8 mouse cellular contexts compared by ENCODE assay signal in the genomic region with DNA sequence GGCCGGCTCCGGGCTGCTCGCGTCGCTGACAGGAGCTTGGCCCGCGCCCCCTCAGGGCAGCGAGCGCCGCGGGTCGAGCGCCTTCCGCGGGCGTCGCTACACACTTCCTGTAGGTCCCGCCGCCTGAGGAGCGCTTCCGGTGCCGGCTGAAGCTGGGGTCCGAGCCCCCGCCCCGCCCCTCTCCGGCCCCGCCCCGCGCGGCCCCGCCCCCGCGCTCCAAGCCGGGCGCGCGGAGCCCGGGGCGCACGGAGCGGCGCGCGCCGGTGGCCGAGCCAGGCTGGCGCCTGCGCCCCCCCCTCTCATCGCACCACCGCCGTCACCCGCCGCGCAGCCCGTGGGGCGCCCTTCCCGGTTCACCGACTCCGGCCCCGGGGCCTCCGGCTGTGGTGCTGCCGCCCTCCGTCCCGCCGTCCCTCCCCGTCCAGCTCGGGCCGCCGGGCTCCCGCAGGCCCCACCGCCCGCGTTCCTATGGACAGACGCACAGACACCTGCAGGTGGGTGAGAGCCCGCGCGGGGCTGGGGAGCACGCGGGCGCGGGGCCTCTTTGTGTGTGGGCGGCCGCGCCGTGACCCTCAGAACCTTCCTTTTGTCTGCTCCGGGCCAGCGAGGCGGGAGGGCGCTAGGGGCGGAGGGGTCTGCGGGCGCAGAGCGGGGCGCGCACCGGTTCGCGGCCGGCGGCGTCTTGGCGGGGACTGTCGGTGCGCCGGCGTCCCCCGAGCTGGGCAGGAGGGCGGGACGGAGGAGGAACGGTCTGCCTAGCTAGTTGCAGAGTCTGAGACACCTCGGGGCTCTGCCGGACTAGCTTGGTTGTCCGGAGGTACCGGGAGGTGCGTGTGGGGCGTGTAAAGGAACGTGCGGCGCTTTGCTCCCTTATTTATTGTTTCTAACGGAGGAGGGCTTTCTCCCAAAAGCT. TPM values are rescaled to one million over a fixed set of nuclear protein-coding genes. Genes with fewer than 3 reads are reported as not detected.
DNase-seq lines count a peak whose midpoint lies in the region; ATAC-seq and TF ChIP-seq lines count a peak whose summit lies in the region.

A gene (plus strand): TSS at position 214 of the 913 bp plus-strand sequence.

- DNase-seq in brain, adult 2 months (ENCODE audit: low read depth, low spot score), result peak; percentile 88
- peak; percentile 91 for DNase-seq in kidney, postnatal 10 days
- DNase-seq in liver, embryonic 13.5 days, result peak; percentile 76
- peak; percentile 47 to 71 for DNase-seq in natural killer cell, adult 2 months (ENCODE audit: low spot score in 2 of 2)

- H3K4me1 ChIP-seq in erythroblast, embryonic 14.5 days (ENCODE audit: control insufficient read depth), result peaks cover 47% of the 10 kb centered on the region
- H3K4me1 ChIP-seq in heart, embryonic 13.5 days, result peaks cover 31% of the 10 kb centered on the region
- peaks cover 50% of the 10 kb centered on the region for H3K4me1 ChIP-seq in liver, embryonic 13.5 days (replicated peaks)
- H3K4me1 ChIP-seq in stomach, embryonic 14.5 days (ENCODE audit: control insufficient read depth, insufficient read depth, low read length), result peaks cover 22% of the 10 kb centered on the region

- H3K27ac ChIP-seq in heart, embryonic 13.5 days (replicated peaks), result peak within 1 kb of the TSS; percentile 88
- peak within 1 kb of the TSS; percentile 80 for H3K27ac ChIP-seq in liver, embryonic 13.5 days
- peak within 1 kb of the TSS; percentile 78 for H3K27ac ChIP-seq in stomach, embryonic 14.5 days (ENCODE audit: low read length)

- peak within 1 kb of the TSS; percentile 96 for H3K9ac ChIP-seq in heart, embryonic 13.5 days
- peak within 1 kb of the TSS; percentile 92 for H3K9ac ChIP-seq in liver, embryonic 13.5 days
- peak within 1 kb of the TSS; percentile 69 for H3K9ac ChIP-seq in stomach, embryonic 14.5 days (replicated peaks; ENCODE audit: low read depth, low read length)

- peak; percentile 11 for TF ChIP-seq CTCF in C2C12 (IDR thresholded peaks at IDR 0.05; ENCODE audit: control insufficient read depth, insufficient read depth, insufficient read length)

- WGBS in heart, embryonic 13.5 days, result under 1% methylated on average over 84 of the region's 120 CpGs
- WGBS in liver, embryonic 13.5 days (ENCODE audit: insufficient replicate concordance), result 1% methylated on average over 97 of the region's 120 CpGs
- WGBS in stomach, embryonic 14.5 days, result under 1% methylated on average over 77 of the region's 120 CpGs

- H3K79me2 ChIP-seq in C2C12 (ENCODE audit: control insufficient read depth, insufficient read depth), result no peaks in the 10 kb centered on the region

- H3K4me3 ChIP-seq in C2C12 (ENCODE audit: insufficient read depth, poor library complexity, severe bottlenecking), result peak within 1 kb of the TSS; percentile 53
- H3K4me3 ChIP-seq in erythroblast, embryonic 14.5 days (replicated peaks), result peak within 1 kb of the TSS; percentile 96
- peak within 1 kb of the TSS; percentile 97 for H3K4me3 ChIP-seq in heart, embryonic 13.5 days
- peak within 1 kb of the TSS; percentile 98 for H3K4me3 ChIP-seq in liver, embryonic 13.5 days (replicated peaks)
- peak within 1 kb of the TSS; percentile 100 for H3K4me3 ChIP-seq in stomach, embryonic 14.5 days (ENCODE audit: low read depth, low read length)

- peak within 1 kb of the TSS; percentile 80 for H3K4me2 ChIP-seq in heart, embryonic 13.5 days
- H3K4me2 ChIP-seq in liver, embryonic 13.5 days, result peak within 1 kb of the TSS; percentile 92
- peak within 1 kb of the TSS; percentile 86 for H3K4me2 ChIP-seq in stomach, embryonic 14.5 days (replicated peaks; ENCODE audit: low read depth, low read length)

- H3K36me3 ChIP-seq in C2C12 (ENCODE audit: control insufficient read depth, insufficient read depth), result no peaks in the 10 kb centered on the region
- H3K36me3 ChIP-seq in erythroblast, embryonic 14.5 days (ENCODE audit: control insufficient read depth), result peaks cover 3% of the 10 kb centered on the region; the same call in 1 of the 2 replicates
- H3K36me3 ChIP-seq in heart, embryonic 13.5 days, result no peaks in the 10 kb centered on the region
- H3K36me3 ChIP-seq in liver, embryonic 13.5 days, result no peaks in the 10 kb centered on the region
- no peaks in the 10 kb centered on the region for H3K36me3 ChIP-seq in stomach, embryonic 14.5 days (ENCODE audit: control insufficient read depth, insufficient read depth, low read length)

- ATAC-seq in heart, embryonic 13.5 days (ENCODE audit: extremely low read depth, insufficient number of reproducible peaks, low FRiP score, low TSS enrichment), result peak; percentile 95
- peak; percentile 94 for ATAC-seq in liver, embryonic 13.5 days (ENCODE audit: low read depth)
- ATAC-seq in stomach, embryonic 14.5 days (ENCODE audit: insufficient number of reproducible peaks, insufficient read depth, low FRiP score, low read depth), result peak; percentile 91

- no peaks in the 10 kb centered on the region for H3K27me3 ChIP-seq in C2C12 (ENCODE audit: control insufficient read depth, insufficient read depth, insufficient read length)
- H3K27me3 ChIP-seq in erythroblast, embryonic 14.5 days (ENCODE audit: control insufficient read depth), result no peaks in the 10 kb centered on the region
- H3K27me3 ChIP-seq in heart, embryonic 13.5 days (replicated peaks), result no peaks in the 10 kb centered on the region
- no peaks in the 10 kb centered on the region for H3K27me3 ChIP-seq in liver, embryonic 13.5 days
- H3K27me3 ChIP-seq in stomach, embryonic 14.5 days (ENCODE audit: control insufficient read depth, insufficient read depth, low read length), result no peaks in the 10 kb centered on the region

- no peaks in the 10 kb centered on the region for H3K9me3 ChIP-seq in erythroblast, embryonic 14.5 days (ENCODE audit: control insufficient read depth, low read length)
- H3K9me3 ChIP-seq in heart, embryonic 13.5 days, result no peaks in the 10 kb centered on the region
- H3K9me3 ChIP-seq in liver, embryonic 13.5 days (replicated peaks), result 0 out of 2 replicates have a peak, but pooled peaks cover 5% of the 10 kb centered on the region
- H3K9me3 ChIP-seq in stomach, embryonic 14.5 days (ENCODE audit: control insufficient read depth, low read depth, low read length), result no peaks in the 10 kb centered on the region

- peak within 1 kb of the TSS; percentile 95 for H3ac ChIP-seq in C2C12 (ENCODE audit: control insufficient read depth, insufficient read length, low read depth)

- no peaks in the 10 kb centered on the region for H3K79me3 ChIP-seq in C2C12 (ENCODE audit: low read depth)

TF ChIP-seq in C2C12, 6 proteins besides CTCF, POLR2A, EP300 and RAD21:
- TF ChIP-seq USF1 (IDR thresholded peaks at IDR 0.05; ENCODE audit: low read depth) (no peak), MYOG (IDR thresholded peaks at IDR 0.05; ENCODE audit: control insufficient read depth, extremely low read depth, insufficient read length) (no peak), FOSL1 (IDR thresholded peaks at IDR 0.05; ENCODE audit: insufficient read depth, low read length, poor library complexity, severe bottlenecking) (no peak), MYOD1 (IDR thresholded peaks at IDR 0.05; ENCODE audit: control insufficient read depth, insufficient read length, low read depth) (no peak), CEBPB (IDR thresholded peaks at IDR 0.05; ENCODE audit: low read depth) (no peak), MAX (IDR thresholded peaks at IDR 0.05) (no peak)

RNA-seq across cellular contexts. Expression of the gene that starts here (rescaled TPM):
- 1.8 TPM for polyA plus RNA-seq in C2C12 (2012; fragmentation: generic; extraction: Trizol)
- polyA plus RNA-seq in erythroblast, embryonic 14.5 days (2012), result 0.17 TPM in 2 replicates
- polyA plus RNA-seq in heart, embryonic 13.5 days (2015; fragmentation: Nextera tagmentation; extraction: Ambion mirVana), result 20.5 and 23.9 TPM in 2 replicates
- polyA plus RNA-seq in liver, embryonic 13.5 days (2015; fragmentation: Nextera tagmentation; extraction: Ambion mirVana), result 8.1 and 9.5 TPM in 2 replicates
- polyA plus RNA-seq in stomach, embryonic 14.5 days (2014; fragmentation: Nextera tagmentation; extraction: Ambion mirVana), result 27.0 and 29.9 TPM in 2 replicates

Comparison
In these comparisons a context has a peak if more than half of its experiments do, and no peak if none do; other contexts are left out.
1. Peak in every context shown above with its lines: DNase-seq, ATAC-seq, H3K4me3 ChIP-seq and H3K27ac ChIP-seq.